8 mouse cellular contexts compared by ENCODE assay signal in genomic region chr8:8689454-8690145, GRCm38 (mm10). TPM values are rescaled to one million over a fixed set of nuclear protein-coding genes. Genes with fewer than 3 reads are reported as not detected.
A peak's percentile ranks its signal among the peaks of the same experiment; 100 is the strongest.
DNase-seq lines count a peak whose midpoint lies in the region; ATAC-seq and TF ChIP-seq lines count a peak whose summit lies in the region.

No protein-coding gene starts in this region.

- peak overlapping the region; percentile 83 for H3K4me3 ChIP-seq in hindbrain, embryonic 16.5 days (ENCODE audit: low read length)
- H3K4me3 ChIP-seq in left cerebral cortex, adult 2 months, result peak overlapping the region; percentile 65
- peak overlapping the region; percentile 68 for H3K4me3 ChIP-seq in macrophage (ENCODE audit: inconsistent target)

- H3K79me2 ChIP-seq in macrophage (ENCODE audit: inconsistent target), result peaks cover 51% of the 10 kb centered on the region

- H3K27ac ChIP-seq in hindbrain, embryonic 16.5 days (ENCODE audit: low read depth, low read length), result peak overlapping the region; percentile 98
- peak overlapping the region; percentile 87 for H3K27ac ChIP-seq in left cerebral cortex, adult 2 months
- H3K27ac ChIP-seq in macrophage, result peak overlapping the region; percentile 39; the same call in 1 of the 2 replicates

- H3K27me3 ChIP-seq in hindbrain, embryonic 16.5 days (replicated peaks; ENCODE audit: control insufficient read depth, insufficient read depth, low read length), result no peaks in the 10 kb centered on the region

- peak; percentile 80 for ATAC-seq in hindbrain, embryonic 16.5 days

- 1% methylated on average over 38 of the region's 68 CpGs for WGBS in hindbrain, embryonic 16.5 days
- WGBS in macrophage (ENCODE audit: missing documents), result under 1% methylated on average over 64 of the region's 68 CpGs

- peak overlapping the region; percentile 87 for H3K4me2 ChIP-seq in hindbrain, embryonic 16.5 days (ENCODE audit: low read length)

- no peak for TF ChIP-seq CTCF in left cerebral cortex, adult 2 months (IDR thresholded peaks at IDR 0.05)

- H3K36me3 ChIP-seq in hindbrain, embryonic 16.5 days (ENCODE audit: control insufficient read depth, insufficient read depth, low read length), result no peaks in the 10 kb centered on the region
- H3K36me3 ChIP-seq in macrophage (ENCODE audit: inconsistent target), result no peaks in the 10 kb centered on the region

- no peaks in the 10 kb centered on the region for H3K9me3 ChIP-seq in hindbrain, embryonic 16.5 days (ENCODE audit: control insufficient read depth, low read length)

- intact Hi-C loops in left cerebral cortex, adult 2 months (cut with DNase I), result loop anchor here (5.0 kb wide), 2 partner anchors 303 to 488 kb away; no protein-coding TSS in a partner anchor

- peaks cover 28% of the 10 kb centered on the region for H3K4me1 ChIP-seq in hindbrain, embryonic 16.5 days (ENCODE audit: control insufficient read depth, insufficient read depth, low read depth, low read length)

- DNase-seq in R1 (ENCODE audit: low read depth, low spot score), result peak; percentile 58
- DNase-seq in cerebellum, postnatal 36 days, result peak; percentile 54 to 59
- peak; percentile 34 for DNase-seq in gastrocnemius, adult 18-20 months (ENCODE audit: low spot score)
- peak; percentile 72 to 79 for DNase-seq in left cerebral cortex, adult 2 months (ENCODE audit: extremely low spot score in 1 of 2, low spot score in 2 of 2)
- DNase-seq in right cerebral cortex, adult 2 months (ENCODE audit: low spot score in 2 of 2), result peak; percentile 68 to 71
- DNase-seq in urinary bladder, adult 2 months (ENCODE audit: low spot score), result peak; percentile 57

- peak overlapping the region; percentile 100 for H3K9ac ChIP-seq in hindbrain, embryonic 16.5 days (ENCODE audit: low read depth, low read length)

RNA-seq across cellular contexts. Expression of gene Arglu1, which starts 0.7 kb away (rescaled TPM):
- total RNA-seq in gastrocnemius, adult 18-20 months (2021), result 10 to 100 TPM; 38.7 to 42.4 TPM
- polyA plus RNA-seq in hindbrain, embryonic 16.5 days (2015; fragmentation: Nextera tagmentation; extraction: Ambion mirVana), result 111 and 117 TPM in 2 replicates
- total RNA-seq in left cerebral cortex, adult 2 months (2021), result 100 to 1,000 TPM; 102 to 109 TPM
- 100 to 1,000 TPM; 124 to 252 (median 174) TPM for total RNA-seq in macrophage (2018; cell fraction: chromatin; rRNA removed)
- total RNA-seq in macrophage (2018; cell fraction: cytosol; rRNA removed), result 10 to 100 TPM; 12.9 to 27.5 (median 15.6) TPM
- 100 to 1,000 TPM in 17 of 26 experiments, 10 to 100 TPM in 9; 72.6 to 148 (median 109) TPM for total RNA-seq in macrophage (2018; cell fraction: nucleus; rRNA removed)
- 27.7 to 33.5 TPM (median 33.3 TPM) in 3 replicates for polyA plus RNA-seq in macrophage (2018)
- 107 and 133 TPM in 2 replicates for polyA plus RNA-seq in urinary bladder, adult 2 months (2012; rRNA removed)

RNA-seq across cellular contexts. Expression of gene Efnb2, which starts 28.6 kb away (rescaled TPM):
- 1 to 10 TPM; 3.0 to 6.7 TPM for total RNA-seq in gastrocnemius, adult 18-20 months (2021)
- polyA plus RNA-seq in hindbrain, embryonic 16.5 days (2015; fragmentation: Nextera tagmentation; extraction: Ambion mirVana), result 9.6 and 16.8 TPM in 2 replicates
- total RNA-seq in left cerebral cortex, adult 2 months (2021), result 10 to 100 TPM; 61.3 to 62.8 TPM
- total RNA-seq in macrophage (2018; cell fraction: chromatin; rRNA removed), result 1 to 10 TPM in 22 of 26 experiments, under 1 TPM in 4; 0.41 to 5.2 (median 1.3) TPM
- under 1 TPM; 0.03 to 0.52 (median 0.14) TPM for total RNA-seq in macrophage (2018; cell fraction: cytosol; rRNA removed)
- total RNA-seq in macrophage (2018; cell fraction: nucleus; rRNA removed), result 1 to 10 TPM in 13 of 26 experiments, under 1 TPM in 13; 0.26 to 3.6 (median 1.0) TPM
- polyA plus RNA-seq in macrophage (2018), result 0.06 to 0.17 TPM (median 0.07 TPM) in 3 replicates
- 27.6 and 30.5 TPM in 2 replicates for polyA plus RNA-seq in urinary bladder, adult 2 months (2012; rRNA removed)

Comparison
In these comparisons a context has a peak if more than half of its experiments do, and no peak if none do; other contexts are left out.
1. Peak in every context shown above with its lines: DNase-seq, ATAC-seq, H3K4me3 ChIP-seq and H3K27ac ChIP-seq.
2. H3K27ac ChIP-seq: peak in every context shown above with its lines; median percentile 98 in hindbrain, embryonic 16.5 days; 87 in left cerebral cortex, adult 2 months; 39 in macrophage.